Mouse (Mus musculus) spleen, adult 2 months (tissue): ENCODE data around the gene Hadhb.

Source experiments
- CTCF ChIP-seq: fragments of 200-500 bp; IDR thresholded peaks from 2 replicates; pipeline ENCODE4 v1.5.1; 2011; ENCODE audit warnings: mild to moderate bottlenecking, inconsistent platforms; ENCODE audit not compliant: insufficient read depth, insufficient read length, insufficient replicate concordance; ENCODE audit errors: extremely low read depth
- POLR2A ChIP-seq: fragments of 200-500 bp; IDR thresholded peaks from 2 replicates; pipeline ENCODE4 v1.6.1; 2011; ENCODE audit warnings: low read depth, low read length, inconsistent platforms

GRCm38 (mm10) chr5:30205034-30205433 is 50.0 kb downstream of the Hadhb start:
- TF ChIP-seq POLR2A (no peak), CTCF (no peak)
